Mouse (Mus musculus): ENCODE data around the gene Qprt. TPM values are rescaled to one million over a fixed set of nuclear protein-coding genes. Genes with fewer than 3 reads are reported as not detected.

Gene Qprt
- total RNA-seq, 2 experiments from 2014 or later, result 0.20 to 0.50 TPM

- DNase-seq (ENCODE audit: low spot score in 2 of 2), result no peak
These were observed 12.9 kb upstream of the Qprt start for GRCm38 (mm10) chr7:127134821-127135447.

- peak; percentile 26 to 51 for DNase-seq (ENCODE audit: low spot score in 2 of 2)
These were observed 11.1 kb upstream of the Qprt start for GRCm38 (mm10) chr7:127133125-127133524.

GRCm38 (mm10) chr7:127129638-127130037 lies 7.6 kb upstream of the Qprt start:
- peak; percentile 48 to 85 for DNase-seq (ENCODE audit: low spot score in 2 of 2)

GRCm38 (mm10) chr7:127121061-127121910 lies 740 bp downstream of the Qprt start:
- no peak for DNase-seq (ENCODE audit: low spot score in 2 of 2)

GRCm38 (mm10) chr7:127118671-127119445 lies 3.2 kb downstream of the Qprt start:
- no peak for DNase-seq (ENCODE audit: low spot score in 2 of 2)

GRCm38 (mm10) chr7:127117948-127118347 lies 4.1 kb downstream of the Qprt start:
- no peak for DNase-seq (ENCODE audit: low spot score in 2 of 2)

- peak; percentile 28 to 47 for DNase-seq (ENCODE audit: low spot score in 2 of 2)
These were observed 5.6 kb downstream of the Qprt start for GRCm38 (mm10) chr7:127116331-127116935.

GRCm38 (mm10) chr7:127114920-127115319 lies 7.1 kb downstream of the Qprt start:
- no peak for DNase-seq (ENCODE audit: low spot score in 2 of 2)

- DNase-seq (ENCODE audit: low spot score in 2 of 2), result no peak
These were observed 8.3 kb downstream of the Qprt start for GRCm38 (mm10) chr7:127113614-127114259.

- DNase-seq (ENCODE audit: low spot score in 2 of 2), result no peak
These were observed 9.0 kb downstream of the Qprt start for GRCm38 (mm10) chr7:127112921-127113597.

GRCm38 (mm10) chr7:127112251-127112841 lies 9.7 kb downstream of the Qprt start:
- DNase-seq (ENCODE audit: low spot score in 2 of 2), result no peak

GRCm38 (mm10) chr7:127111461-127111860 lies 10.6 kb downstream of the Qprt start:
- peak; percentile 26 to 41 for DNase-seq (ENCODE audit: low spot score in 2 of 2)

- peak; percentile 65 to 89 for DNase-seq (ENCODE audit: low spot score in 2 of 2)
These were observed 11.6 kb downstream of the Qprt start for GRCm38 (mm10) chr7:127110239-127111007.

GRCm38 (mm10) chr7:127105551-127105950 lies 16.5 kb downstream of the Qprt start:
- no peak for DNase-seq (ENCODE audit: low spot score in 2 of 2)

GRCm38 (mm10) chr7:127104560-127105332 lies 17.3 kb downstream of the Qprt start:
- peak; percentile 71 to 89 for DNase-seq (ENCODE audit: low spot score in 2 of 2)

- no peak for DNase-seq (ENCODE audit: low spot score in 2 of 2)
These were observed 18.1 kb downstream of the Qprt start for GRCm38 (mm10) chr7:127103960-127104359.

GRCm38 (mm10) chr7:127102148-127102547 lies 19.9 kb downstream of the Qprt start:
- no peak for DNase-seq (ENCODE audit: low spot score in 2 of 2)

GRCm38 (mm10) chr7:127101451-127102016 lies 20.5 kb downstream of the Qprt start:
- DNase-seq (ENCODE audit: low spot score in 2 of 2), result no peak

All from layer of hippocampus, adult 18-20 months (tissue).